Mouse (Mus musculus) heart, embryonic 14.5 days (tissue): Measurements from ENCODE around the gene Asic2. TPM values are rescaled to one million over a fixed set of nuclear protein-coding genes. Genes with fewer than 3 reads are reported as not detected.
A peak's percentile ranks its signal among the peaks of the same experiment; 100 is the strongest.

Source experiments
- ATAC-seq: fragments of 200-750 bp; cut with Nextera tagmentation; 2 replicates; pipeline ENCODE4 v1.8.0; 2017; ENCODE audit warnings: low read depth, moderate TSS enrichment; ENCODE audit not compliant: insufficient number of reproducible peaks, insufficient read depth, low FRiP score
- H3K27ac ChIP-seq, 2 experiments: fragments of 200-500 bp in 1 of 2; fragments of 300-500 bp in 1 of 2; sonication (generic) in 1 of 2; replicated peaks in 1 of 2; 2 replicates each; pipeline ENCODE4 v1.5.1; 2012 to 2014; ENCODE audit warnings: low read depth in 2 of 2, low read length in 2 of 2, control low read depth in 1 of 2, mild to moderate bottlenecking in 1 of 2, mixed read lengths in 1 of 2; ENCODE audit not compliant: control insufficient read depth in 1 of 2, insufficient read depth in 1 of 2
- H3K27me3 ChIP-seq: fragments of 300-500 bp; sonication (generic); 2 replicates; pipeline ENCODE4 v1.6.1; 2014; ENCODE audit warnings: mild to moderate bottlenecking, low read length, control low read depth; ENCODE audit not compliant: control insufficient read depth, insufficient read depth
- H3K36me3 ChIP-seq: fragments of 300-500 bp; sonication (generic); 2 replicates; pipeline ENCODE4 v1.6.1; 2014; ENCODE audit warnings: mild to moderate bottlenecking, control low read depth, low read length, mixed read lengths; ENCODE audit not compliant: control insufficient read depth, insufficient read depth
- H3K4me1 ChIP-seq, 2 experiments: fragments of 200-500 bp in 1 of 2; fragments of 300-500 bp in 1 of 2; sonication (generic) in 1 of 2; 2 replicates each; pipeline ENCODE4 v1.6.1; 2012 to 2014; ENCODE audit warnings: low read length in 2 of 2, control low read depth in 1 of 2, mixed read lengths in 1 of 2; ENCODE audit not compliant: control insufficient read depth in 2 of 2, insufficient read depth in 2 of 2
- H3K4me2 ChIP-seq: fragments of 300-500 bp; sonication (generic); 2 replicates; pipeline ENCODE4 v1.6.1; 2014; ENCODE audit warnings: mild to moderate bottlenecking, low read length
- H3K4me3 ChIP-seq, 2 experiments: fragments of 200-500 bp in 1 of 2; fragments of 300-500 bp in 1 of 2; sonication (generic) in 1 of 2; 2 replicates each; pipeline ENCODE4 v1.5.1; 2012 to 2014; ENCODE audit warnings: low read length in 2 of 2, mild to moderate bottlenecking in 2 of 2, control low read depth in 1 of 2, low read depth in 1 of 2, moderate library complexity in 1 of 2; ENCODE audit not compliant: control insufficient read depth in 1 of 2, insufficient read depth in 1 of 2
- H3K9ac ChIP-seq: fragments of 300-500 bp; sonication (generic); 2 replicates; pipeline ENCODE4 v1.6.1; 2014; ENCODE audit warnings: mild to moderate bottlenecking, low read length
- H3K9me3 ChIP-seq: fragments of 300-500 bp; sonication (generic); 2 replicates; pipeline ENCODE4 v1.6.1; 2016; ENCODE audit warnings: low read length, control low read depth; ENCODE audit not compliant: control insufficient read depth
- WGBS: fragments of 180-500 bp; shearing (Covaris S2); extraction: QIAGEN DNeasy Blood & Tissue Kit; methylation state at CpG from one replicate; pipeline ENCODE4 v1.1.7; 2014; 5-methylcytosine and 5-hydroxymethylcytosine counted together
- polyA plus RNA-seq: library from polyadenylated mRNA; unstranded; fragments of >200 nt; fragmentation: Nextera tagmentation; extraction: Ambion mirVana; gene quantifications from 2 replicates; pipeline ENCODE4 v1.2.1, GENCODE M21; 2014

Asic2 gene
- polyA plus RNA-seq, 1 experiment from 2014 or later: not detected

DNA sequence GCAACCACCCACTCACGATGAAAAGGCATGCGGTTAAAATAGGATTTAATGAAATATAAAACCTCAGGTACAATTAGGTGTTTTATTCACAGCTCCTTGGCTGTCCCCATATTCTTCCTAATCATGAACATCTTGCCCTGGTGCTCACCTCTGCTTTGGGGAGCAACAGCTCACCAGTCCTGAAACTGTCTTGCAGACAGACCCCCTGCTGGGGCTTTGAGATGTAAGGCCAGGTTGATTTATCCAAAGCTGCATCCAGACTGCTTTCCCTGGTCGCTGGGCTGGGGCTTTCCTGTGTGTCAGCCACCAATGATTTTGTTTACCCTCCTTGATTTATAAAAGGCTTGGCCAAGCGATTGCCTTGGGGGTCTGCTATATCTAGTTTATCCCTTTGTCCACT lies 805.2 kb downstream of the Asic2 start:
- Histone ChIP-seq H3K36me3 (no peaks in the 10 kb centered on the region), H3K9ac (no peak overlapping the region), H3K27me3 (no peaks in the 10 kb centered on the region), H3K4me2 (no peak overlapping the region), H3K4me3 (no peak overlapping the region), H3K4me1 (no peaks in the 10 kb centered on the region), H3K9me3 (0 out of 2 replicates have a peak, but pooled peaks cover 8% of the 10 kb centered on the region), H3K27ac (no peak overlapping the region)
- WGBS: 57% methylated on average over 4 of the region's 4 CpGs
- ATAC-seq: no peak

DNA sequence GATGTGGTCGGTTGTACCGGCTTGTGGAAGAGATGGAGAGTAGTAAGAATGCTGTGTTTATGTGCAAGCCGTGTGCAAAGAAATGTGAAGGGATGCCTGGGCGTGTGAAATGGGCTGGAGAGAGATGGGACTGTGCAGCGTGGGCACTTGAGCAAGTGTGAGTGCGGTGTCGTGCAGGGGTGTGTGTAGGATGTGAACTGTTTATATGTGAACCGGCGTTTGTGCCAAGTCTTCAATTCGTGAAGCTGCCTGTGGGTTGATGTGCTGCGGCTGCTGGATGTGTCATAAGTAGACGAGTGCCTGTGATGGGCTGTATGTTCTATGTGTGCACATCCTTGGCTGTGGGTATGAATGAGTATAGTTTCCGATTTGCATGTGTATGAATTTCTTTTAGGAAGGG lies 814.4 kb downstream of the Asic2 start:
- no peak overlapping the region for H3K27ac ChIP-seq
- peaks cover 8 to 23% of the 10 kb centered on the region in 2 experiments; a peak in 3 of 4 replicates for H3K4me1 ChIP-seq
- no peak for ATAC-seq
- H3K4me2 ChIP-seq: peak overlapping the region; percentile 90
- peaks cover 73% of the 10 kb centered on the region for H3K27me3 ChIP-seq
- H3K36me3 ChIP-seq: no peaks in the 10 kb centered on the region
- peak overlapping the region in 1 of 2 experiments; percentile 53; a peak in 1 of 4 replicates for H3K4me3 ChIP-seq
- no peaks in the 10 kb centered on the region for H3K9me3 ChIP-seq
- WGBS: 23% methylated on average over 13 of the region's 13 CpGs
- H3K9ac ChIP-seq: no peak overlapping the region

DNA sequence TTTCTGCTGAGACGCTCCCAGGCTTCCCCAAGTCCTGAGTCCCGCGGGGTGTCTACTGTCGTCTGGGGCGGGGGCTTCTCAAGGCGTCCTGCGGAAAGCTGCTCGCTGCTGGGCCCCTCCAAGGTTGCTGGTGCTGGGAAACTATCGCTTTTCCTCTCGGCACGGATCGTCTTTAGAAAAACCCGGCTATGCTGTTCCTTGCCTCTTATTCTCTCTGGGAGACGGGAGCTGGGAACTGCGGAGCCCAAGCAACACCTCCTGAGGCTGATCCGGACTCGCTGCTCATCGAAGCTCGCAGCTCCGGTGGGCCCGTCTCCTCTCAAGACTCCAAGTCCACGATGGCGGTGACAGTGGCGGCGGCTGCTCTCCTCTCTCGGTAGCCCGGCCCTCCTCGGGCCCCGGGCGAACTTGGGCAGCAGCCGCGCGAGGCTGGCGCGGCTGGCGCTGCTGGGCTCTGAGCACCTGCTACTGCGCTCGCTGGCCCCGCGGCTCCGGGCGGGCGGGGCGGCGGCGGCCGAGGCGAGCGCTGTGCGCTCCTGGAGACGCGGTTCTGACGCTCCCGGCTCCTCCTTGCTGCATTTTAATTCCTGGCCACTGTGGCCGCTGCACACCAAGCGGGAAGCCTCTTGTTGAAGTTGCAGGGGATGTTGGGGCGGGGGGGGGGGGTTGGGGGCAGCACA lies 815.0 kb downstream of the Asic2 start:
- H3K9me3 ChIP-seq: no peaks in the 10 kb centered on the region
- peaks cover 8 to 23% of the 10 kb centered on the region in 2 experiments; a peak in 3 of 4 replicates for H3K4me1 ChIP-seq
- H3K36me3 ChIP-seq: no peaks in the 10 kb centered on the region
- under 1% methylated on average over 57 of the region's 57 CpGs for WGBS
- ATAC-seq: no peak
- peak overlapping the region; percentile 90 for H3K4me2 ChIP-seq
- no peak overlapping the region for H3K27ac ChIP-seq
- no peak overlapping the region for H3K9ac ChIP-seq
- peaks cover 78% of the 10 kb centered on the region for H3K27me3 ChIP-seq
- peak overlapping the region; percentile 48 to 53 for H3K4me3 ChIP-seq

DNA sequence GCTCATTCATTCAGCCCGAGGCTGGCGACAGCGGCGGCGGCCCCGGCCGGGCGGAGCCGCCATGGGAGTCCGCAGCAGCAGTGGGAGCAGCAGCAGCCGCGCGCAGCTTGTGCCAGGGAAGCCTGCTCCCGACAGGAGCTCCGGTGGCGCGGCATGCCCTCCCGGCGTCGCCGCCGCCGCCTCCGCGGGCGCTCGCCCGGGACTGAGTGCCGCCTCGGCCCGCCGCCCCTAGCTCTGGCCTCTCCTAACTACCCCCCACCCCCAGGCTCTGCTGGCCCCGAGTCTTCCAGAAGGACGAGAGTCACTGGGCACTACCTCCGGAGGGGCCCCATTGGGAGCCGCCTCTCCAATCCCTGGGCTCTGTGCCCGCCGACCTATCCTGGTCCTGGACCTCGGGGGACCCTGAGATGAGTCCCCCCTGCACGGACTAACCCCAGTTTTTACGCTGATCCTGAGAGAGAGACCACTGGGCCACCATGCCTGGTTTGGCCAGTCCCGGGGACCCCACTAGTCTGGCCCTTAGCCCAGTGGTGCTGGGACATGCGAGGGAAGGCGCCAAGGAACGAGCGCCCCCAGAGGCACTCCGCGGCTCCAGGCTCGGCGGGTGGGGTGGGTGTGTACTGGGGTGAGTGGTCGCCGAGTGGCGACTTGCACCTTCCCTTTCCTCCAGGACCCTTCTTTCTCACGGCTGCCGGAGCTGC lies 815.6 kb downstream of the Asic2 start:
- whole genome bisulfite sequencing: under 1% methylated on average over 45 of the region's 55 CpGs
- no peaks in the 10 kb centered on the region for H3K36me3 ChIP-seq
- no peak for ATAC-seq
- peak overlapping the region; percentile 48 for H3K9ac ChIP-seq
- H3K4me1 ChIP-seq: peaks cover 8 to 23% of the 10 kb centered on the region in 2 experiments; a peak in 3 of 4 replicates
- no peak overlapping the region for H3K27ac ChIP-seq
- H3K9me3 ChIP-seq: no peaks in the 10 kb centered on the region
- peak overlapping the region; percentile 90 for H3K4me2 ChIP-seq
- H3K4me3 ChIP-seq: peak overlapping the region; percentile 48 to 53
- H3K27me3 ChIP-seq: peaks cover 81% of the 10 kb centered on the region

DNA sequence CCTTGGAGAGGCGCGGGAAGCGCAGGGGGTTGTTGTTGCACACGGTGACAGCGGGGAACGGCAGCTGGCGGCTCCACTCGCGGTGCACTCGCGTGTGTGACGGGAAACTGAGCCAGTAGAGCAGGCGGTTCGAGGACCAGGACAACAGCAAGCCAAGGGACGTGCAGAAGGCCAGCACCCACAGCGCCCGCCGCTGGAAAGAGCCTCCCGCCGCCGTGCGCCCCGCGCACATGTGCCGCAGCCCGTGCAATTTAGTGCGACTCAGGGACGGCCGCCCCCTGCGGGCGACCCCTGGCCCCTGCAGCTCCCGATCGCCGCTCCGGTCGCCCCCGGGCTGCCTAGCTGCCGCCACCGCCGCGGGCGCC lies 816.3 kb downstream of the Asic2 start:
- H3K9ac ChIP-seq: peak overlapping the region; percentile 48
- ATAC-seq: no peak
- H3K27ac ChIP-seq: no peak overlapping the region
- peak overlapping the region; percentile 90 for H3K4me2 ChIP-seq
- no peaks in the 10 kb centered on the region for H3K9me3 ChIP-seq
- WGBS: under 1% methylated on average over 35 of the region's 42 CpGs
- H3K4me3 ChIP-seq: peak overlapping the region; percentile 48 to 53
- H3K36me3 ChIP-seq: no peaks in the 10 kb centered on the region
- H3K27me3 ChIP-seq: peaks cover 81% of the 10 kb centered on the region
- peaks cover 8 to 23% of the 10 kb centered on the region in 2 experiments; a peak in 3 of 4 replicates for H3K4me1 ChIP-seq

DNA sequence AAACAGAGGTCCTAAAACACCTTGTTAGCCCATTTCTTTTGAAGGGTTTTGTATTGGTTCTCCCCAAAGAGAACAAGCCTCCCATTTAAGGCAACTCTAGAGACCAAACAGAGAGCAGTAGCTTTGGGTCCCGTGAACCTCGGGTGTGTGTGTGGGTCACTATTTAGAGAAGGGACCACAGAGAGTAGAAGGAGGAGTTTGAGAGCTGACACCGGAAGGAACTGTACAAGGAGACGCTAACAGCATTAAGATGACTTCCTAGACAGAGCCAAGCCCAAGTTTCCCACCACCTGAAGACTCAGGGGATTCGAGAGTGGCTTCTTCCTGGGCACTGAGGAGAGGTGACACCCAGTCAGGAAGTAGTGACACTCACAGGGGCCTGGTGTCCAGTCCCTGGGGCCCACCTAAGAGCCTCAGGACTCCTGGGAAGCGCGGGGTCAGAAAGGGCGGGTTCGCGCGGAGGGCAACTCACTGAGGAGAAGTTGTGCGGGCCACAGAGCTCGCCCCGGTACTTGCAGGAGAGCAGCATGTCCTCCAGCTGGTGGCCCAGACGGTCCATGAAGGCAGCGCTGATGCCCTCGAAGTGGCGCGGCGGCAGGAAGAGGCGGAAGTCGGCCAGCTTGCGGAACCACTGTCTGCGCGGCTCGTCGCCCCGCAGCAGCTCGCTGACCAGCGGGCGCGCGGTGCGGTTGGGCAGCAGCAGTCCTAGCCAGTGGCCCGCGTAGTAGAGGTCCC lies 816.8 kb downstream of the Asic2 start:
- Histone ChIP-seq H3K4me1 (peaks cover 8 to 23% of the 10 kb centered on the region in 2 experiments; a peak in 3 of 4 replicates), H3K9ac (no peak overlapping the region; the same call in 1 of the 2 replicates), H3K4me3 (peak overlapping the region; percentile 48 to 53), H3K27ac (no peak overlapping the region), H3K9me3 (no peaks in the 10 kb centered on the region), H3K27me3 (peaks cover 81% of the 10 kb centered on the region), H3K4me2 (peak overlapping the region; percentile 90), H3K36me3 (no peaks in the 10 kb centered on the region)
- WGBS: 4% methylated on average over 36 of the region's 36 CpGs
- ATAC-seq: no peak

DNA sequence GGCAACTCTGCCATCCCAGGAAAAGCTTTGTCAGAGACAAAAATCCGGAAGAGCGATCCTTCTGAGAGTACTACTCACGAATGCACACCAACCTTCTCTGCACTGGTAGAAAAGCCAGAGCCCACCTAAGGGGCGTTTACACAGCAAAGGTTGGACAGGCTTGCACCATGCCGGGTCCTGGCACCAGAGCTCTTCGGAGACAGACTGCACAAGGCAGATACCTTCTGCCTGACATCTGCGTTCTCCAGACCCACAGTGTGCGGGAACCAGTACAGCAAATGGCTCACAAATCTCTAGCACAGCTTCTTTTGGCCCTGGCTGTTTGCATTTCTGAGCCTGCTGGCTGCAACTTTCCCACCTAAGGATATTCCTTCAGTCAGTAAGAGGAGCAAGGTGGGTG lies 817.6 kb downstream of the Asic2 start:
- Histone ChIP-seq H3K27ac (no peak overlapping the region), H3K4me3 (no peak overlapping the region), H3K4me1 (peaks cover 8 to 23% of the 10 kb centered on the region in 2 experiments; a peak in 3 of 4 replicates), H3K36me3 (no peaks in the 10 kb centered on the region), H3K27me3 (peaks cover 74% of the 10 kb centered on the region), H3K9ac (no peak overlapping the region), H3K9me3 (no peaks in the 10 kb centered on the region), H3K4me2 (no peak overlapping the region)
- WGBS: 63% methylated on average over 8 of the region's 8 CpGs
- ATAC-seq: no peak
